Comparison of ENCODE assay signal across 8 mouse cellular contexts in the genomic region with DNA sequence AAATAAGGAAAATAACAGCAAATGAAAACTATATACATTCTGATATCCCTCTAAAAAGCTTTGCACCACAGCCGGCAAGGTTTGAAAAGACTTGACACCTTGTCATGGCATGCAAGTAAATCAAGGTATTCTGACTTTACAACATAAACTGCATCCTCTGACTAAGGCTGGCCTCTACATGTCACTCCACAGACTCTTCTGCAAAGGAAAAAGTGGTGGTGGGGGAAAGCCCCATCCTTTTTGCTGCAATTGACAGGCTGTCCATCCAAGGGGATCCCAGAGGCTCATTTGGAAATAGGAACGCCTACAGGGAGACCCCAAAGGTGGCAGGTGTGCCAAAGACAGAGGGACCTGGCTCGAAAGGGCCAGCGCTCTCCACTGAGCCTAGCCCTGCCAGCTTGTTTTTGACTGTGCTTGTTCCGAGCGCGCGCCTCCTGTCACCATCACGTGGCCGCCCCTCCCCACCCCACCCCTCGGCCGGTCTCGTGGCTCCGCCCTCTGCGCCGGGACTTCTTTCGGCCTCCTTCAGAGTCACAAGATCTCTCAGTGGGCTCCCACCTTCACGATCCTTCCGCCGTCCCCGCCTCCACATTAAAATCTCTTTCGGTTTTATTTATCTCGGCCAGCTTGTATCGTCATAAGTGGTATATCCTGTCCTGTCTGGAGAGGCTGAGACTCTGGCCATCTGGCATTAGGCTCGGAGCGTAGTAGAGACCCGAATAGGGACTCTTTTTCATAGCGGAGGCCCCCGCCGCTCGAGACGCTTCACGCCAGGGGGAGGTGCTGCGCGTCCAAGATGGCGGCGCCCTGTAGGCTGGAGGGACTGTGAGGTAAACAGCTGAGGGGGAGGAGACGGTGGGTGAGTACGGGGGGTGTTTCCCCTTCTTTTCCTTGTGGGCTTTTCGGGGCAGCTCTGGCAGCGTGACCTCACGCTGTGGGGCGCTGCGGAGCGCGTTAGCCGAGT. TPM values are rescaled to one million over a fixed set of nuclear protein-coding genes. Genes with fewer than 3 reads are reported as not detected.
DNase-seq lines count a peak whose midpoint lies in the region; ATAC-seq lines count a peak whose summit lies in the region.

Gene Tsc1, plus strand, starts transcription at position 768 of the 964 bp plus-strand sequence.

- intact Hi-C loops in gastrocnemius, postnatal 14 days (cut with DNase I; ENCODE audit: low total_unique reads): no loop called here
- intact Hi-C loops in left cerebral cortex, postnatal 10 days (cut with DNase I): no loop called here

- ATAC-seq in inflammation-experienced regulatory T-cells, adult 6 months: peak; percentile 88
- ATAC-seq in megakaryocyte-erythroid progenitor cell, adult 5-6 weeks (replicated peaks; ENCODE audit: low FRiP score, low TSS enrichment, poor library complexity, severe bottlenecking): peak; percentile 92

- peak; percentile 95 to 98 for DNase-seq in adrenal gland, adult (ENCODE audit: inconsistent age in 2 of 2, low spot score in 1 of 2)
- peak; percentile 98 for DNase-seq in embryo, embryonic 10.5 days (ENCODE audit: low spot score)
- DNase-seq in gastrocnemius, postnatal 14 days: peak; percentile 96
- peak; percentile 91 to 97 for DNase-seq in left cerebral cortex, postnatal 10 days (ENCODE audit: extremely low spot score in 1 of 2, low spot score in 2 of 2)
- DNase-seq in right cerebral cortex, postnatal 25 days: peak; percentile 91
- DNase-seq in urinary bladder, postnatal 4 days (ENCODE audit: low spot score in 2 of 2): peak; percentile 90 to 95

RNA-seq across cellular contexts. Expression of gene Tsc1, which starts in this region (rescaled TPM):
- 10 to 100 TPM; 16.5 to 19.5 TPM for total RNA-seq in gastrocnemius, postnatal 14 days (2021)
- 10 to 100 TPM; 11.8 to 24.1 (median 20.5) TPM for polyA plus RNA-seq in inflammation-experienced regulatory T-cells, adult 6 months (2017; shearing (Covaris generic))
- 10 to 100 TPM; 42.4 to 43.0 TPM for total RNA-seq in left cerebral cortex, postnatal 10 days (2021)
- total RNA-seq in megakaryocyte-erythroid progenitor cell, adult 5-6 weeks (2014; fragmentation: Nextera tagmentation): 20.1 and 32.0 TPM in 2 replicates
- 10.9 and 24.3 TPM in 2 replicates for total RNA-seq in megakaryocyte-erythroid progenitor cell, adult 5-6 weeks (2017)

Comparison
In these comparisons a context has a peak if more than half of its experiments do, and no peak if none do; other contexts are left out.
1. Peak in every context shown above with its lines: DNase-seq and ATAC-seq.